ENCODE assay signal across 10 mouse cellular contexts in genomic region chr7:79386422-79387133, GRCm38 (mm10). TPM values are rescaled to one million over a fixed set of nuclear protein-coding genes. Genes with fewer than 3 reads are reported as not detected.
DNase-seq lines count a peak whose midpoint lies in the region; ATAC-seq and TF ChIP-seq lines count a peak whose summit lies in the region.
"Had no signal": no experiment of that assay in that cellular context is flagged by ENCODE, and none has a peak within 500 bp of the region (broad histone marks: within the 10 kb centered on the region; RNA-seq: fewer than 3 reads in every experiment).

Gene Rlbp1, minus strand, starts transcription at chr7:79387048.

- TF ChIP-seq CTCF in CH12.LX (conservative IDR thresholded peaks at IDR 0.05 in 1 of 2, IDR thresholded peaks at IDR 0.05 in 1 of 2; ENCODE audit: low read depth in 2 of 2, low read length in 2 of 2) = no peak

- in situ Hi-C loops in CH12.LX (cut with MboI; ENCODE audit: low pct_ligation_motif_present, low pct_unique_long_range_greater_than_20kb, low sequenced_read_pairs) = no loop called here

- no peak for TF ChIP-seq RAD21 in CH12.LX (IDR thresholded peaks at IDR 0.05; ENCODE audit: low read depth, low read length)

- peak within 1 kb of the TSS in 1 of 3 experiments; percentile 54 for H3K4me3 ChIP-seq in CH12.LX (replicated peaks in 1 of 3; ENCODE audit: low read depth in 2 of 3, low read length in 2 of 3, poor library complexity in 1 of 3)
- no peak within 1 kb of the TSS for H3K4me3 ChIP-seq in hindbrain, embryonic 13.5 days
- no peak within 1 kb of the TSS for H3K4me3 ChIP-seq in limb, embryonic 15.5 days
- H3K4me3 ChIP-seq: embryonic facial prominence, embryonic 15.5 days had no signal

- 0 out of 2 replicates have a peak within 1 kb of the TSS, but pooled peaks have one; percentile 2 for H3K9ac ChIP-seq in CH12.LX (ENCODE audit: insufficient read depth, low read depth)
- H3K9ac ChIP-seq in hindbrain, embryonic 13.5 days = no peak within 1 kb of the TSS
- no peak within 1 kb of the TSS for H3K9ac ChIP-seq in limb, embryonic 15.5 days
- H3K9ac ChIP-seq: embryonic facial prominence, embryonic 15.5 days had no signal

- peak; percentile 68 for ATAC-seq in hindbrain, embryonic 13.5 days (ENCODE audit: low FRiP score)
- ATAC-seq in limb, embryonic 15.5 days (ENCODE audit: insufficient number of reproducible peaks, low FRiP score, low TSS enrichment, low read depth) = no peak
- no peak for ATAC-seq in activated CD4-positive, CD25-positive, alpha-beta regulatory T cell, adult 4 months

- 60% methylated on average over 16 of the region's 16 CpGs for WGBS in hindbrain, embryonic 13.5 days
- 68% methylated on average over 16 of the region's 16 CpGs for WGBS in limb, embryonic 15.5 days

- peak within 1 kb of the TSS; percentile 55 for H3K4me2 ChIP-seq in CH12.LX (ENCODE audit: insufficient read depth, low read depth, poor library complexity, severe bottlenecking)
- H3K4me2 ChIP-seq in hindbrain, embryonic 13.5 days = no peak within 1 kb of the TSS
- no peak within 1 kb of the TSS for H3K4me2 ChIP-seq in limb, embryonic 15.5 days
- H3K4me2 ChIP-seq: embryonic facial prominence, embryonic 15.5 days had no signal

- no peak for TF ChIP-seq EP300 in CH12.LX (IDR thresholded peaks at IDR 0.05; ENCODE audit: low read length)

- no peak for TF ChIP-seq POLR2A in CH12.LX (IDR thresholded peaks at IDR 0.05; ENCODE audit: low read depth, low read length)

- peaks cover 0 to 27% of the 10 kb centered on the region in 2 experiments for H3K36me3 ChIP-seq in CH12.LX (replicated peaks in 1 of 2; ENCODE audit: control insufficient read depth in 1 of 2, insufficient read depth in 1 of 2, low read length in 1 of 2)
- no peaks in the 10 kb centered on the region for H3K36me3 ChIP-seq in hindbrain, embryonic 13.5 days
- no peaks in the 10 kb centered on the region for H3K36me3 ChIP-seq in limb, embryonic 15.5 days
- H3K36me3 ChIP-seq: embryonic facial prominence, embryonic 15.5 days had no signal

- H3K27ac ChIP-seq in CH12.LX (ENCODE audit: insufficient read depth, low read depth) = peak within 1 kb of the TSS; percentile 34; the same call in 1 of the 2 replicates
- peak within 1 kb of the TSS; percentile 66 for H3K27ac ChIP-seq in hindbrain, embryonic 13.5 days
- peak within 1 kb of the TSS; percentile 19; the same call in 1 of the 2 replicates for H3K27ac ChIP-seq in limb, embryonic 15.5 days
- H3K27ac ChIP-seq: embryonic facial prominence, embryonic 15.5 days had no signal

- DNase-seq in CH12.LX (ENCODE audit: extremely low read depth) = no peak
- peak; percentile 65 for DNase-seq in R1 (ENCODE audit: low read depth, low spot score)
- DNase-seq in adrenal gland, adult 18-20 months (ENCODE audit: low spot score in 2 of 2) = no peak
- DNase-seq in gastrocnemius, adult 18-20 months (ENCODE audit: low spot score) = no peak
- DNase-seq in cerebellum, adult 11 months = no peak

- dilution Hi-C loops in CH12.LX (cut with MboI; ENCODE audit: extremely low pct_ligation_motif_present, extremely low pct_unique_long_range_greater_than_20kb, low sequenced_read_pairs) = no loop called here

- peaks cover 5% of the 10 kb centered on the region for H3K9me3 ChIP-seq in CH12.LX (replicated peaks; ENCODE audit: low read length)
- H3K9me3 ChIP-seq in hindbrain, embryonic 13.5 days = no peaks in the 10 kb centered on the region
- no peaks in the 10 kb centered on the region for H3K9me3 ChIP-seq in limb, embryonic 15.5 days
- H3K9me3 ChIP-seq: embryonic facial prominence, embryonic 15.5 days had no signal

- no peaks in the 10 kb centered on the region for H3K27me3 ChIP-seq in CH12.LX (replicated peaks)
- H3K27me3 ChIP-seq in hindbrain, embryonic 13.5 days = no peaks in the 10 kb centered on the region
- H3K27me3 ChIP-seq in limb, embryonic 15.5 days = no peaks in the 10 kb centered on the region
- H3K27me3 ChIP-seq: embryonic facial prominence, embryonic 15.5 days had no signal

- H3K4me1 ChIP-seq in CH12.LX (ENCODE audit: control insufficient read depth in 1 of 2, insufficient read depth in 2 of 2) = peaks cover 13 to 52% of the 10 kb centered on the region in 2 experiments
- peaks cover 7% of the 10 kb centered on the region for H3K4me1 ChIP-seq in hindbrain, embryonic 13.5 days (replicated peaks)
- peaks cover 10% of the 10 kb centered on the region; the same call in 1 of the 2 replicates for H3K4me1 ChIP-seq in limb, embryonic 15.5 days

- H3K79me2 ChIP-seq in CH12.LX (replicated peaks; ENCODE audit: control insufficient read depth, extremely low read depth, insufficient read depth, poor library complexity, severe bottlenecking) = no peaks in the 10 kb centered on the region

TF ChIP-seq in CH12.LX, 34 proteins besides CTCF, POLR2A, EP300 and RAD21:
- TF ChIP-seq MAX (IDR thresholded peaks at IDR 0.05; ENCODE audit: low read length) (no peak; the same call in 1 of the 2 replicates), SMC3 (IDR thresholded peaks at IDR 0.05; ENCODE audit: low read depth, low read length) (no peak), ZC3H11A (IDR thresholded peaks at IDR 0.05; ENCODE audit: low read depth, low read length) (no peak), USF1 (IDR thresholded peaks at IDR 0.05; ENCODE audit: low read depth, low read length) (no peak)

RNA-seq across cellular contexts. Expression of gene Rlbp1, which starts in this region (rescaled TPM):
- 1.9 and 2.5 TPM in 2 replicates for total RNA-seq in CH12.LX (2012; rRNA removed)
- total RNA-seq in CH12.LX (2014; rRNA removed) = 8.4 and 11.0 TPM in 2 replicates
- 21.4 and 24.2 TPM in 2 replicates for polyA plus RNA-seq in CH12.LX (2012; ENCODE audit: insufficient read length, low read depth)
- polyA plus RNA-seq in hindbrain, embryonic 13.5 days (2015; fragmentation: Nextera tagmentation; extraction: Ambion mirVana) = 16.2 and 21.9 TPM in 2 replicates
- polyA plus RNA-seq in limb, embryonic 15.5 days (2015; fragmentation: Nextera tagmentation; extraction: Ambion mirVana) = 1.1 and 2.0 TPM in 2 replicates
- not detected for total RNA-seq in adrenal gland, adult 18-20 months (2021)
- not detected for total RNA-seq in gastrocnemius, adult 18-20 months (2021)
- under 1 TPM in 1 of 2 experiments, not detected in 1; 0.54 TPM for polyA plus RNA-seq in activated CD4-positive, CD25-positive, alpha-beta regulatory T cell, adult 4 months (2017; shearing (Covaris generic))
- polyA plus RNA-seq: heart, embryonic 14.5 days had no signal
